Mouse (Mus musculus): ENCODE results near the gene Sft2d1.

Gene Sft2d1

GRCm38 (mm10) chr17:8361281-8362103, 50.6 kb downstream of the Sft2d1 start:
- no peak for DNase-seq (ENCODE audit: low spot score in 2 of 2)

GRCm38 (mm10) chr17:8367514-8368480, 56.9 kb downstream of the Sft2d1 start:
- DNase-seq (ENCODE audit: low spot score in 2 of 2) = no peak

- DNase-seq (ENCODE audit: low spot score in 2 of 2) = no peak
These were observed 57.7 kb downstream of the Sft2d1 start for GRCm38 (mm10) chr17:8368570-8368969.

- DNase-seq (ENCODE audit: low spot score in 2 of 2) = no peak
These were observed 58.3 kb downstream of the Sft2d1 start for GRCm38 (mm10) chr17:8369171-8369570.

- DNase-seq (ENCODE audit: low spot score in 2 of 2) = no peak
These were observed 59.8 kb downstream of the Sft2d1 start for GRCm38 (mm10) chr17:8370634-8371229.

GRCm38 (mm10) chr17:8371834-8372233, 60.9 kb downstream of the Sft2d1 start:
- peak; percentile 45 to 58 for DNase-seq (ENCODE audit: low spot score in 2 of 2)

- DNase-seq (ENCODE audit: low spot score in 2 of 2) = peak; percentile 37 to 66
These were observed 61.6 kb downstream of the Sft2d1 start for GRCm38 (mm10) chr17:8372286-8373046.
